Mouse (Mus musculus): ENCODE measurements around the gene Knstrn. TPM values are rescaled to one million over a fixed set of nuclear protein-coding genes. Genes with fewer than 3 reads are reported as not detected.

The Knstrn gene
- total and polyA plus RNA-seq, 3 experiments: 65.7 to 98.1 (median 86.4) TPM

- H3K4me3 ChIP-seq (ENCODE audit: low read depth, low read length): no peak overlapping the region
Measured at GRCm38 (mm10) chr2:118802542-118803118, 11.2 kb upstream of the Knstrn start.

GRCm38 (mm10) chr2:118804474-118804873 is 9.3 kb upstream of the Knstrn start:
- Histone ChIP-seq H3K27me3 (ENCODE audit: insufficient read depth, low read length) (peaks cover 20% of the 10 kb centered on the region), H3K9me3 (replicated peaks) (no peaks in the 10 kb centered on the region), H3K36me3 (replicated peaks) (no peaks in the 10 kb centered on the region), H3K4me3 (ENCODE audit: low read depth, low read length) (no peak overlapping the region), H3K4me1 (ENCODE audit: insufficient read depth, low read depth, low read length) (no peaks in the 10 kb centered on the region)
- ATAC-seq (ENCODE audit: extremely low read depth, insufficient number of reproducible peaks, low FRiP score, poor library complexity, severe bottlenecking) (no peak), DNase-seq (ENCODE audit: low spot score) (no peak)
- TF ChIP-seq POLR2AphosphoS5 (IDR thresholded peaks at IDR 0.05; ENCODE audit: insufficient replicate concordance, low read depth, low read length) (no peak), CTCF (IDR thresholded peaks at IDR 0.05; ENCODE audit: low read depth, low read length) (no peak), GATA2 (IDR thresholded peaks at IDR 0.05; ENCODE audit: borderline replicate concordance, low read depth, low read length) (no peak), TAL1 (conservative IDR thresholded peaks at IDR 0.05; ENCODE audit: low read depth, low read length) (no peak), GATA1 (IDR thresholded peaks at IDR 0.05; ENCODE audit: borderline replicate concordance, low read length) (no peak)

More at GRCm38 (mm10) chr2:118802542-118803118, 11.2 kb upstream of the Knstrn start:
- DNase-seq (ENCODE audit: low spot score): no peak
- Histone ChIP-seq H3K4me1 (ENCODE audit: insufficient read depth, low read depth, low read length) (no peaks in the 10 kb centered on the region), H3K27me3 (ENCODE audit: insufficient read depth, low read length) (peaks cover 23% of the 10 kb centered on the region), H3K9me3 (replicated peaks) (peaks cover 2% of the 10 kb centered on the region; the same call in 1 of the 2 replicates), H3K36me3 (replicated peaks) (no peaks in the 10 kb centered on the region)
- no peak for ATAC-seq (ENCODE audit: extremely low read depth, insufficient number of reproducible peaks, low FRiP score, poor library complexity, severe bottlenecking)
- TF ChIP-seq GATA1 (IDR thresholded peaks at IDR 0.05; ENCODE audit: borderline replicate concordance, low read length): no peak

- no peaks in the 10 kb centered on the region for H3K4me1 ChIP-seq (ENCODE audit: insufficient read depth, low read depth, low read length)
- H3K27me3 ChIP-seq (ENCODE audit: insufficient read depth, low read length): peaks cover 20% of the 10 kb centered on the region
- H3K9me3 ChIP-seq (replicated peaks): no peaks in the 10 kb centered on the region
- H3K36me3 ChIP-seq (replicated peaks): no peaks in the 10 kb centered on the region
- DNase-seq (ENCODE audit: low spot score) (no peak), ATAC-seq (ENCODE audit: extremely low read depth, insufficient number of reproducible peaks, low FRiP score, poor library complexity, severe bottlenecking) (no peak)
- H3K4me3 ChIP-seq (ENCODE audit: low read depth, low read length): no peak overlapping the region
- TF ChIP-seq POLR2AphosphoS5 (IDR thresholded peaks at IDR 0.05; ENCODE audit: insufficient replicate concordance, low read depth, low read length) (no peak), GATA1 (IDR thresholded peaks at IDR 0.05; ENCODE audit: borderline replicate concordance, low read length) (no peak), GATA2 (IDR thresholded peaks at IDR 0.05; ENCODE audit: borderline replicate concordance, low read depth, low read length) (no peak), TAL1 (conservative IDR thresholded peaks at IDR 0.05; ENCODE audit: low read depth, low read length) (no peak), CTCF (IDR thresholded peaks at IDR 0.05; ENCODE audit: low read depth, low read length) (no peak)
Measured at GRCm38 (mm10) chr2:118805137-118805536, 8.7 kb upstream of the Knstrn start.

GRCm38 (mm10) chr2:118805756-118806155 is 8.0 kb upstream of the Knstrn start:
- H3K9me3 ChIP-seq (replicated peaks): no peaks in the 10 kb centered on the region
- peaks cover 23% of the 10 kb centered on the region for H3K27me3 ChIP-seq (ENCODE audit: insufficient read depth, low read length)
- H3K4me1 ChIP-seq (ENCODE audit: insufficient read depth, low read depth, low read length): no peaks in the 10 kb centered on the region
- no peak for DNase-seq (ENCODE audit: low spot score)
- ATAC-seq (ENCODE audit: extremely low read depth, insufficient number of reproducible peaks, low FRiP score, poor library complexity, severe bottlenecking): no peak
- no peak overlapping the region for H3K4me3 ChIP-seq (ENCODE audit: low read depth, low read length)
- H3K36me3 ChIP-seq (replicated peaks): no peaks in the 10 kb centered on the region
- no peak for TF ChIP-seq TAL1 (conservative IDR thresholded peaks at IDR 0.05; ENCODE audit: low read depth, low read length)
- no peak for TF ChIP-seq GATA1 (IDR thresholded peaks at IDR 0.05; ENCODE audit: borderline replicate concordance, low read length)
- no peak for TF ChIP-seq CTCF (IDR thresholded peaks at IDR 0.05; ENCODE audit: low read depth, low read length)
- no peak for TF ChIP-seq POLR2AphosphoS5 (IDR thresholded peaks at IDR 0.05; ENCODE audit: insufficient replicate concordance, low read depth, low read length)
- no peak for TF ChIP-seq GATA2 (IDR thresholded peaks at IDR 0.05; ENCODE audit: borderline replicate concordance, low read depth, low read length)

- no peak for DNase-seq (ENCODE audit: low spot score)
- H3K4me1 ChIP-seq (ENCODE audit: insufficient read depth, low read depth, low read length): no peaks in the 10 kb centered on the region
- H3K36me3 ChIP-seq (replicated peaks): no peaks in the 10 kb centered on the region
- H3K9me3 ChIP-seq (replicated peaks): no peaks in the 10 kb centered on the region
- no peak for ATAC-seq (ENCODE audit: extremely low read depth, insufficient number of reproducible peaks, low FRiP score, poor library complexity, severe bottlenecking)
- no peak overlapping the region for H3K4me3 ChIP-seq (ENCODE audit: low read depth, low read length)
- TF ChIP-seq GATA2 (IDR thresholded peaks at IDR 0.05; ENCODE audit: borderline replicate concordance, low read depth, low read length) (no peak), POLR2AphosphoS5 (IDR thresholded peaks at IDR 0.05; ENCODE audit: insufficient replicate concordance, low read depth, low read length) (no peak), TAL1 (conservative IDR thresholded peaks at IDR 0.05; ENCODE audit: low read depth, low read length) (no peak), CTCF (IDR thresholded peaks at IDR 0.05; ENCODE audit: low read depth, low read length) (no peak), GATA1 (IDR thresholded peaks at IDR 0.05; ENCODE audit: borderline replicate concordance, low read length) (no peak)
- H3K27me3 ChIP-seq (ENCODE audit: insufficient read depth, low read length): peaks cover 30% of the 10 kb centered on the region
Measured at GRCm38 (mm10) chr2:118806860-118807259, 6.9 kb upstream of the Knstrn start.

GRCm38 (mm10) chr2:118810861-118811260 is 2.9 kb upstream of the Knstrn start:
- H3K27me3 ChIP-seq (ENCODE audit: insufficient read depth, low read length): peaks cover 19% of the 10 kb centered on the region
- H3K4me3 ChIP-seq (ENCODE audit: low read depth, low read length): no peak overlapping the region
- DNase-seq (ENCODE audit: low spot score) (no peak), ATAC-seq (ENCODE audit: extremely low read depth, insufficient number of reproducible peaks, low FRiP score, poor library complexity, severe bottlenecking) (no peak)
- TF ChIP-seq GATA1 (IDR thresholded peaks at IDR 0.05; ENCODE audit: borderline replicate concordance, low read length): no peak
- no peak for TF ChIP-seq GATA2 (IDR thresholded peaks at IDR 0.05; ENCODE audit: borderline replicate concordance, low read depth, low read length)
- TF ChIP-seq CTCF (IDR thresholded peaks at IDR 0.05; ENCODE audit: low read depth, low read length): no peak
- TF ChIP-seq TAL1 (conservative IDR thresholded peaks at IDR 0.05; ENCODE audit: low read depth, low read length): no peak
- TF ChIP-seq POLR2AphosphoS5 (IDR thresholded peaks at IDR 0.05; ENCODE audit: insufficient replicate concordance, low read depth, low read length): no peak
- peaks cover 22% of the 10 kb centered on the region for H3K4me1 ChIP-seq (ENCODE audit: insufficient read depth, low read depth, low read length)
- H3K36me3 ChIP-seq (replicated peaks): peaks cover 8% of the 10 kb centered on the region
- no peaks in the 10 kb centered on the region for H3K9me3 ChIP-seq (replicated peaks)

All from G1E (cell line).